Mouse (Mus musculus): ENCODE measurements around the gene Pgbd5. TPM values are rescaled to one million over a fixed set of nuclear protein-coding genes. Genes with fewer than 3 reads are reported as not detected.
A peak's percentile ranks its signal among the peaks of the same experiment; 100 is the strongest.

Gene Pgbd5
- total RNA-seq, 2 experiments from 2014 or later = 272 to 273 TPM

DNA sequence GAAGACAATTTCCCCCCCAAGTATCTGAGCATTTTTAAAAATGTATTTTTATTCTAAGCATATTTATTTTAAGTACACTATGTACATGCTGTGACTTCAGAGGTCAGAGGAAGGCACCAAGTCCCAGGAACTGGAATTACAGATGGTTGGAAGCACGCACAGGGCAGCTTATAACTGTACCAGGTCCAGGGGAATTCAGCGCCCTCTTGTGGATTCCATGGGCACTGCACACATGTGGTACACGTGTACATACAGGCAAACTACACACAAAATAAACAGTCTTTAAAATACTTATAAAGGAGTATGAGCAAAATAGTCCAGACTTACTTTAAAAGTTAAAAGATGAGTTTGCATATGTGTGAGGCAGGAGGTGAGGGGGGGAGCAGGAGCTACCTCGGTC, 45.5 kb downstream of the Pgbd5 start:
- no peak for DNase-seq (ENCODE audit: low spot score in 2 of 2)

DNA sequence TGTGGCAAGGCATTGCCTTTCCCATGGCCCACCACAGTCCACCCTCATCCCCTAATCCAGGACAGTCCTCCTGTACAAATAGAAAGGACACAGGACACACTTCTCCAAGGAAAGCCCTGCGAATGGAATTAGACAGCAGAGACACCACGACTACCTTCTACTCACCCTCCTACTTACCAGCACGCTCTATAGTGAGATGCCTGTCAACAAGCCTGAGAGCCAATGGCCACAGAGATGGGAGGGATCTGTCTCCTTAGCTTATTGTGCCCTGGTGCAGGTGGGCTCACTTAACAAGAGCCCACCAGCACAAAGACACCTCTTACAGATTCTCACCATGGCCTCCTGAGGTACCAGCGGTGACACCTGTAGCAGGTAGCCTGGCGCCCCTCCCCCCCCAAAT, 46.4 kb downstream of the Pgbd5 start:
- no peak for DNase-seq (ENCODE audit: low spot score in 2 of 2)

DNA sequence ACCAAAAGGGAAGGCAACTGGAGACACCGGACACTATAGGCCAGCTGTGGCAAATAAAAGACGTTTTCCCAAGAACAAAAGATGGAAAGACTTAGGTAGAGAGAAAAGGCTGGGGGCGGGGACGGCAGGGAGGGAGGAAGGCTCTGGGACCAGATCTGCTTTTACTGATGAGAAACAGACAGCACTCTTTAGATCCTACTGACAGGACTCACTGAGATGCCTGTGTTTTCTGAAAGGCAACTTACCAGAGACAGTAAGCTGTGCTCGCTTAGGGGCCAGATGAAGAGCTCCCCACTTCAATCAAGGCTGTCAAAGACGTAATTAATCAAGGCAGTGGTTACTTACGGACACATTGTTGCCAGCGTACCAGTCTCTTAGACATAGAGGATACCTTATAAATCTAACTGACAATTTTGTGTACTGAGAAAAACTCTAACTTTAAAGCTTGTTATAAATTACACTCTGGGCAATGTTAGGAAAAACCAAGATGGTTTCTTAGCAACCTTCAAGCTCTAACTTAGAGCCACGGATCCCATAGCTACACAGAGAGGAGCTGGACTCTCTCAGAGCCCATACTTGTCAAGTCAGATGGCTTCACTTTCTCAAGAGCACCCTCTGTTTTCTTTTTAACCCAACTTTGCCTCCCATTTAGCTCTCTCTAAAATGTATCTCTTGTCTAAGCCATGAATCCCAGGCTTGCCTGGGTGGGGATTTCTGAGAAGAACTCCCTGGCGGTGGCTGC, 47.0 kb downstream of the Pgbd5 start:
- no peak for DNase-seq (ENCODE audit: low spot score in 2 of 2)

DNA sequence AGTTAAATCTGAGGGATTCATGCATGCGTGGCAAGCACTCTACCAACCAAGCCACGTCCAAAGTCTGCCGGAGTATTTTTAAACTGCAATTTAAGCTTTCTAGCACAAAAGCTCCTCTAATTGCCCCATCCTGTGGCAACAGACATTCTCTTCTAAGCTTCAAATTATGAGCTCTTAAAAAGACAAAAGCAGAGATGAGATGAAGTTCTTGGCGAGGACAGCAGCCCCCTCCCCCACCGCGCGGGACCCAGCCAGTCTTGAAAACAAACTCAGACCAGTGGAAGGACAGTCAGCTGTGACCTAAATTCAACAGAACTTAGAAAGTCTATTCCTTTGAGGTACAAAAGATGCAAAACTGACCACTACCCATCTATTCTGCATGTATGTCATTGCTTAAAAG, 48.3 kb downstream of the Pgbd5 start:
- no peak for DNase-seq (ENCODE audit: low spot score in 2 of 2)

DNA sequence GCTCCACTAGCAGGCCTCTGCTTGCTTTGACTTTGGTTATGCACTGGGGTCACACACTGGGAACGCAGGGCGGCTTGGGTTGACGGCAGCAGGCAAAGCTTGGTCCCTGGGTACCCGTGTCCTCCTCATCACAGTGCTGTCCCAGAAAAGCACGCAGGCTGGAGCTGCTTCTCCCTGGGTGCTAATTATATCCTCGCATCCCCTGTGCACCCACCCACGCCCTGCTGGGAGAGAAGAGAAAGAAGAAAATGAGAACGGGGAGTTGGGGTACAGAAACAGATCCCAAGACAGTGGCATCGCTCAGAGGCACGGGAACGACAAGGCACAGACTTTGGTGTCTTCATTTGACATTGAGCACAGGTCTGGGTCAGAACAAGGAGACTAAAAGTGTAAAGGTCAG, 50.0 kb downstream of the Pgbd5 start:
- DNase-seq (ENCODE audit: low spot score in 2 of 2) = peak; percentile 78 to 82

DNA sequence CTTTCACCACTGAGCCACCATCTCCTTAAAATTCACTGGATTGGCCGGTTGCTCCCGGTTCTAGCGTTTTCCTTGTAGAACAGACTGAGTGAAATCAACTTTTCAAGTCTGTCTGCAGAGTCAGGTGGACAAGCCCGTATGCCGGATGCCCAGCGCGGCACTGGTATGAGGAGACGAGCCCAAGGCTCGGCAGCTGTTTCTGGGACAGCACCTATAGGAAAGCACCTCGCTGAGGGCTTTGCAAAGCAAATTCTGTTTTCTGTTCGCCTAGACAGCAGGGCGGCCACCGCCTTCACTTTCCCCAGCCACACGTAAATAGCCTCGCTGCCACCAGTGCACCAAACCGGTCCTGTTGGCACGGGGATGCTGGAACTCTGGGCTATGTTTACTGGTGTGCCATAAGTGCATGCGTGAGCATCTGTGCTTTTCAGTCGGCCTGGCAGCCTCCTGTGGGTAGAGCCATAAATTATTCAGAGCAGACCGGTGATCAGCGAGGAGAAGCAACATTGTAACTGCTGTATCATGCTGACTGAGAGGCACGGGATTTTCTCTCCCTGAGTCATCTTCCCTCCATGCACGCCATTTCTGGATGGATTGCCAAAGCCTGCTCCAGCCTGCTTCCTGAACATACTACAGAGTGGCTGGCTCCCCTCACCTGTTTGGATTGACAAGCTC, 53.1 kb downstream of the Pgbd5 start:
- peak; percentile 82 to 86 for DNase-seq (ENCODE audit: low spot score in 2 of 2)

DNA sequence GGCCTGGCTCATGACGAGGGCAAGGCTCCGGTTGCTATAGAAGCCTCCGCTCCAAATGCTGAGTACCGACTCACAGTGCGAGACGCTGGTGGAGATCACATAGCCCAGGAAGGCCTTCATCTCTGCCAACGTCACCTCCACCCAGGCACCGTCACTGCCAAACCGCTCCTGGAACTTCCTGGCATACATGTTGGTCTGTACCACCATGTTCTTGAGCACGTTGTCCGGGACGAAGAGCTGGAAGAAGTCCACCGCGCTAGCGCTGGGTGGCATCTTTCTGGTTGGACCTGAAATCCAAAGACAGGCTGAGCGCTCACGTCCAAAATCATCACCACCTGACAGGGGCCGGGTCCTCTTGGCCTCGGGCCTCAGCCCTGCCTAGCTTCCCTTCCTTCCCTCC, 55.1 kb downstream of the Pgbd5 start:
- DNase-seq (ENCODE audit: low spot score in 2 of 2) = no peak

DNA sequence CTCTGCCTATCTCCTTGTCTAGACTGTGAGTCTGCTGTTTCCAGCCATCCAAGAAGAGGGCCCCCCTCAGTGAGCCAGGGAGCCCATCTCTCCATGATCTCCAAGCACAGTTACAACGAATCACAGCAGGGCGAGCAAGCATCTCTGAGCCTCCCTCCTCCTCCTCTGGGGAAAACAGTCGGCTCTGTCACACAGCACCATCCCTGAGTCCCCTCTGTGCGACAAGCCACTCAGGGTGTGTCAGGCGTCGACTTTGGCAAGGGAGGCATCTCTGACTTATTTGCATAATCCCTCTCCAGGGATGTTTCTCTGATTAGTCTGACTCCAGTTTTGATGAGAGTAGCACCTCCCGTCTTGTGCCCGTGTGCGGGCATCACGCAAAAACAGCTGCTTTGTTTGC, 57.2 kb downstream of the Pgbd5 start:
- DNase-seq (ENCODE audit: low spot score in 2 of 2) = no peak

DNA sequence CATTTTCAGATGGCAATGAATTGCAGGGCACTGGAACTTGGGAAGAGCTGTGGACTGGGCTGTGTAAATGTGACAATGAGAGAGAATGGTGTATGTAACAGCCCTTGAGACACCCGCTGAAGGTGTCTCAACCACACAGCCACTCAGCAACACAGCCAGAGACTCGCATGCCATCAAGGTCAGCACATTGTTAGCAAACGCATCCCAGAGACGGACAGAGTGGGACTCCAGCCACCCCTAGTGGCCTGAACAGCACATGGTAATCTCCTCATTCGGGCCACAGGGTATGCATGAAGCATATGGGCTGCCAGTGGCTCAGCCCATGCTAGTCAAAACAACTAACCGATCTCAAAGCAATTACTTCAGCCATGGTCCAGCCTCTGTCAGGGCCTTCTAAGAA, 60.2 kb downstream of the Pgbd5 start:
- DNase-seq (ENCODE audit: low spot score in 2 of 2) = no peak

DNA sequence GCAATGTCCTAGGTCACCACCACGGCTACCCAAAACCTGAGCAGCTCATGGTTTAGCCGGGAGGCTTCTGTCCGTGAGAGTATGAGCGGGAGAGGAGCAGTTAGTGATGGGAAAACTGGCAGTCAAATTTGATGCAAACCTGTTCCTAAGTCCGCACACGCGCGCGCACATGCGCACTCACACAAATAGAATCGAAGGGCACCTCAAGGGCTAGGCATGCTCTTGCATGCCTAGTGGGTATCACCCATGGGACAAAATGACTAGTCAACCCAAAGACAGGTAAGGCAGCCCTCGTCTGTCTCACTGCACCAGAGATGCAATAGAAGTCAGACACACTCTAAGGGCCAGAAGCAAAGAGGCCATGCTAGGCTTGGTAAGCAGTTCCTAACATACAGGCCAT, 63.1 kb downstream of the Pgbd5 start:
- DNase-seq (ENCODE audit: low spot score in 2 of 2) = no peak

DNA sequence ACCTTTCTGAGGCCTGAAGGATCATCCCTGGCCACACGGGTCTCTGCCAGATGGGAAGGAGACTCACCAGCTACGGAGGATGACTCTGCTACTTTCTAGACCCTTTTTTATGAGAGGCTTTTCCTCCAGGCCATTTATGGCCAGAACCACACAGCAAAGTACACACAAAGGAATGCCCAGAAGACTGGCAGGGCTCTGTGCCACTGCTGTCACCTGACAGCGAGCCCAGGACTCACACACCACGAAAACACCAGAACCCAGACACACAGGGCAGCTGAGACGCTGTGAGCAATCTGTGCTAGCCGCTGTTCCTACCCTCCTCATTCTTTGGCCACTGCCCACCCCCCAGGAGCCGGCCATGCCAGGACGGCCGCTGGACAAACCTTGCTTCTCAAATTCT, 63.7 kb downstream of the Pgbd5 start:
- DNase-seq (ENCODE audit: low spot score in 2 of 2) = no peak

DNA sequence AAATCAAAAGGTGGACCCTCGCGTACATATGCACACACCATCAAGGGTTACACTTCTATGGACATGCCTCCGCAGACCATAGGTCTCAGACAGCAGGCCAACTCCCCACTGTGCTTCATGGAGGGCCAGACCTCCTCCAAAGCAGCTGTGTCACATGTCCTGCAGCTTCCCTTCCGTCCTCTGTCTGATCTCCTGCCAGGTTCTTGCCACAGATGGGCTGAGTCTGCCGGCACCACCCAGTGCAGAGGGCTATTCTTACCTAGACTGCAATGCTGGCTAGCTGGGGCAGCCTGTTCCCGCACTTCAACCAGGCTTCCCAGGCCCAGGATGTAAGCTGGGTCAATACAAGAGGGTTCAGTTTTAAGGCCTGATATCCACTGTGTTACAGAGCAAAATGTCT, 64.3 kb downstream of the Pgbd5 start:
- DNase-seq (ENCODE audit: low spot score in 2 of 2) = no peak

DNA sequence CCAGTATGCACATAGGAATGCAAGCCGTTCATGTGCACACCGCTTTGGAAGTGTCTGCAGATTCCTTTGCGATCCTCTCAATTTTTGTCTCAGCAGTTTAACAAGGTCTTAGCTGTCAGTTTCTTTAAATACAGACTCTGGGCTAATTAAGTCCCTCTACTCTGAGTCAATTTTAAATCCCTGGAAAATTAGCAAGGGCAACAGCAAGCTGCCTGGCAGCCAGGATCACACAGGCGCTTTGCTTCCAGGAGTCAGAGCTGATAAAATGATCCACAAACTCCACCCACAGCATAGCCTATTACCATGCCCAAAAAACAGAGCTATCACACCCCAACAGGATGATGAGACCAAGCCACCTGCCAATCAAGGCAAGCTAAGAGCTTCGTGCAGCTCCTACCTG, 65.7 kb downstream of the Pgbd5 start:
- no peak for DNase-seq (ENCODE audit: low spot score in 2 of 2)

DNA sequence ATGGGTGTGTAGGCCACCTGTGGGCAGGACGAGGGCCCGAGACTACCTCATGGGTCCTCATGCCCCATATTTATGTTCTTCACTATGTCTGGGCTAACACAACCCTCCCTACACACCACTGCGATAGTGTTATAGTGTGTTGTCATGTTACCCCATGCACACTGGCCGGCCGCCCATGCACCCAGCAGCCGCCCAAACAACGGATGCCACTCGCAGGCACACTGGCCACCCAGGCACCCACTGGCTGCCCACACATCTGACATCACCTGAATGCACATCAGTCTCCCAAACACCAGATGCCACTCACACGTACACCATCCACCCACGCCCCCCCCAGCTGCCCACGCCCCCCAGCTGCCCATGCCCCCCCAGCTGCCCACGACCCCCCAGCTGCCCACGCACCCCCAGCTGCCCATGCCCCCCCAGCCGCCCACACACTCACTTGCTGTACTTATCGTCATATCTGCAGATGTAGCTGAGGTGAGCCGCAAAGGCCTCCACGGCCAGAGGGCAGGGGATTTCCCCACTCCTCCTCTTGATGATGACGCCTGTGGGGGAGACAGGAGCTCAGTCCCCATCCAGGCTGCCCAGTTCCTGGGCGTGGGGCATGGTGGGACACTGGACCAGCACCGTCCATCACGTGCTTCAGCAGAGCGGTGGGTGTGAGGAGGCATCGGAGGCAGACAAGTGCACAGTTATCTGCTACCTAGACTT, 67.9 kb downstream of the Pgbd5 start:
- DNase-seq (ENCODE audit: low spot score in 2 of 2) = no peak

DNA sequence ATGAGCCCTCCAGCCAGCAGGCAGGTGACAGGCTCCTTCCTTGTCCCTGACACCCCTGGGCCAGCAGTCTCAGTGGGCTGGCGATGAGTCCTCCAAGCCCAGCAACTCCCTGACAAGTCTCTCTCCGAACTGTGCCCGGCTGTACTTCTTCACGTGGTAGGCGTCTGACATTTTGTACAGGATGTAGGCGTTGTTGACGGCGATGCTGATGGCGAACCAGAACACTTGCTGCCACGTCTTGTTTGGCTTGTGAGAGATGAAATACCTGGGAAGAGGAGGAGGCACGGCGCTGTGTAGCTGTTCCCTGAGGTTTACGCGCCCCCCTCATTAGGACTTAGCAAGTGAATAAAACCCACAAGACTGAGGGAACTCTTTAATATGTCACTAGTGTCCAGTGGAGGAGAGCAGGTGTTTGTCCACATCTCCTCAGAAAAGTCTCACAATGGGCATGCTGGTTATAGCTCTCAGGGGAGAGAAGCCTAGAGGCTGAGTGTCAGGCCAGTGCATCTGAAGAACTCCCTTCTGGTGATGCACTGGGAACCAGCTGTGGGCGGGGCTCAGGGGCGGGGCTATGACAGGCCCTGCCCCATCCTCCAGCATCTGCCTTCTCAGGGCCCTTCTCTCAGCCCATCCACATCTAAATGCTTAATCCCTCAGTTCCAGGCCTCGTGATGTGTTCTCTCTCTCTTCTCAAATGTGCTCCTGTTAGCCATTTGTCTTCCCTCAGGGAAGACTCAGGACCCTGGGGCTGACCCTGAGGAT, 68.9 kb downstream of the Pgbd5 start:
- no peak for DNase-seq (ENCODE audit: low spot score in 2 of 2)

DNA sequence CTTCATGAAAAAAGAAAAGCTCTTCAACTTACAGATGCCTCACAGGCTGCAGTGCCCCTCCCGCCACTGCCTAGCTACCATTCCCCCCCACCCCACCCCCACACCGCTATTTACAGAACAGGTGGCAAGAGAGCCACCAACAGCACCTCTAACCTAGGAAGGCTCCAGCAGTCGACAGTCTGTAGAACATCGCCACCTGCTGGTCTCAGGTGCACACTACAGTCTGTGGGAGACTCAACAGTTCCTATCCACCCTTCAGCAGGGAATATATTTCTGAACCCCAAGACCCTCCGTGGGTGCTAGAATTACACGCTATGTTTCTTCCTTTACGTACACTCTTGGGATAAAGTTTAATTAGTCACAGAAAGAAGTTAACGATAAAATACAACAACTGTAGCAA, 71.2 kb downstream of the Pgbd5 start:
- DNase-seq (ENCODE audit: low spot score in 2 of 2) = peak in 1 of 2 experiments; percentile 81

DNA sequence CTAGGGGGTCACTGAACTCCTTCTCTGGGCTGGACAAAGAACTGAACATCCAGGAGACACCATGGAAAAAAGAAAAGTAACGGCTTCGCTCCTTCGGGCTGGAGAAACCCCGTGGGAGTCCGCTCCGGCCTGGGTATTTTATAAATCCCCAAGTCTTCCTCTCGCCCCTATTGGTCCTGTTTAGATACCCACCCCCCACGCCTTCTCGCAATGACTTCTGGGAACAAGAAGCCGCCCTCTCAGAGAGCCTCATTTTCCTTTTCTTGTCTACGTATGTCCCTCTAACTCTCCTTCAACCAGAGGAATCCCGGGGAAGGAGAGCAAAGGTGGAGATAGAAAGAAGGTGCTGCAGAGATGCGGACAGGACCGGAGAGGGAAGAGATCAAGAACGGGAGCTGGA, 76.1 kb downstream of the Pgbd5 start:
- DNase-seq (ENCODE audit: low spot score in 2 of 2) = no peak

DNA sequence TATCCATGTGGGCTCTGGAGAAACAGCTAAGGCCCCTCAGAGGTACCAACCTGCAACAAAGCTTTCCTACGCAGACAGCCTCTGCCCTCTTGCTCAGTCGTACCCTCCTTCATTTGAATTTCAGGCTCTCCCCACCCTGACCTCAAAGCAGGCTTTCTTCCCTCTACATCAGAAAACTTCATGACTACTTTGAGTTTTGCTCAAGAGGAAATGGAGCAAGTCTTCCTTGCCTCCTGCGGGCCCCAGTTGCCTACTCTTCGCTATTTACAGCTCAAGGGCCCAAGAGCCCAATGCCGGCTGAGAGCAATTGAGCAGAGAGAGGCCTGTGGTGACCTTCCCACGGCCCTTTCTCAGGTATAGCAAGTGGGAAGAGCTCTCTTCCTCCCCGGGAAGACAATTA, 76.9 kb downstream of the Pgbd5 start:
- DNase-seq (ENCODE audit: low spot score in 2 of 2) = no peak

DNA sequence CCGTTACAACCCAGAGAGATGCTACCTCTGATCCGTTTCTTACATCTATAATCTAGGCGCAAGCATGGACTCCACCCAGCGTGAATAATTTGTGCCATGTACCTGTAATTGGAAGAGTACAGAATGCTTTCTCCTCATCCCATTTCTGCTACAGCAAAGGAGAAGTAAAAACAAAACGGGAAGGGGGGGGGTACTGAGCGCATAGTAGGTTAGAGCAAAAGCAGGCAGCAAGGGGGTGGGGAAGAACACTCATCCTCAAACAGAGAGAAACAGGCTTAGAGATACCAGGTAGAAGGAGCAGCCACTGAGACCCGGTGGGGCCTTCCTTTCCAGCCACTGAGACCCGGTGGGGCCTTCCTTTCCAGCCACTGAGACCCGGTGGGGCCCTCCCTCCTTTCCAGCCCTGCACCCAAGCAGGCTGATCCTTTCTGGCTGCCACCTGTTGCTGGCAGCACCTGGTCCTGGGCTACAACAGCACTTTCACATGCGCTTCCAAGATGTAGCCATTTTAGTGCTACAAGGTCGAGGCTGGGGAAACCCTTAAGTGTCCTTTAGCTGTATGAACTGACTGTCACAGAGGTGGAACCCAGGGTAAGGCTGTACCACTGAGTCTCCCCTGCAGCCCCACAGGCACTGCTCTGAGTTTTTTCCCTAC, 77.6 kb downstream of the Pgbd5 start:
- no peak for DNase-seq (ENCODE audit: low spot score in 2 of 2)

DNA sequence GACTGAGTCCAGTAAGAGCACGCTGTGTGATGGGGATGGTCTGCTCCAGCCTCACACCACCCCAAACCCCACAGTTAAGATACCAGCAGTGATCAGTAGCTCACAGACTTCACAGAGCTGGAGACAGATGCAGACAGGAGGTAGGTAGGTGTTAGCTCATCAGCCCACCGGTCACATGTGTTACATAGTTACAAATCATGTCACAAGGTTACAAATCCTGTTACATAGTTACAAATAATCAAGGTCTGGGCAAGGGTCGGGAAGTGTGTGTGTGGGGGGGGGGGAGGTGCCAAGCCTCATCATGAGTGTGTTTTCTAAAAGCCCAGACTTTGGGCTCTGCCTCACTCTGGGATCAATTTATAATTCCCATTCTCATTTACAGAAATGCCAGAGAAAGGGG, 78.5 kb downstream of the Pgbd5 start:
- DNase-seq (ENCODE audit: low spot score in 2 of 2) = no peak

DNA sequence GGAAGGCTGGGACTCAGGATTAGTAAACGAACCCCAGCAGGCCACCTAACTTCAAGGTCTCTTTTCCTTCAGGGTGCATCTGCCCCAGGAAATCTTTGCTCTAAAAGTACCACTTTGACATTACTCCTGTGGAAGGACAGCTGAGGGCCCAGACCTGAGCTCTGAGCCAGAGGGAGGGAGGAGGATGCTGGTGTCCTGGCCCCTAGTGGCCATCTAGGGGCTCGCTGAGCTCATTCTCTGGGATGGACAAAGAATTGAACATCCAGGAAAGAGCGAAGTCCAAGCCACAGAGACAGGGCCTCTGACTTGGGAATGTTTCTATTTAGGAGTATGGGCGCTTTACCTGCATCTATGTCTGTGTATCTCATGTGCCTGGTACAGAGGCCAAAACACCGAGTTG, 87.8 kb downstream of the Pgbd5 start:
- DNase-seq (ENCODE audit: low spot score in 2 of 2) = no peak

Data from layer of hippocampus, adult 18-20 months (tissue).